Mouse (Mus musculus) small intestine, adult 2 months (tissue): Measurements from ENCODE around the gene Gm6377. TPM values are rescaled to one million over a fixed set of nuclear protein-coding genes. Genes with fewer than 3 reads are reported as not detected.

Experiments
- H3K27ac ChIP-seq: fragments of 200-500 bp; 2 replicates; pipeline ENCODE4 v1.5.1; 2012; ENCODE audit warnings: low read depth, low read length, control low read depth, inconsistent platforms; ENCODE audit not compliant: insufficient read depth
- H3K27me3 ChIP-seq: fragments of 200-500 bp; 2 replicates; pipeline ENCODE4 v1.6.1; 2012; ENCODE audit warnings: mild to moderate bottlenecking, moderate library complexity, low read length, inconsistent platforms; ENCODE audit not compliant: control insufficient read depth, insufficient read depth
- H3K36me3 ChIP-seq: fragments of 200-500 bp; 2 replicates; pipeline ENCODE4 v1.6.1; 2012; ENCODE audit warnings: mild to moderate bottlenecking, low read length, control low read depth, inconsistent platforms; ENCODE audit not compliant: control insufficient read depth, insufficient read depth
- H3K4me1 ChIP-seq: fragments of 200-500 bp; 2 replicates; pipeline ENCODE4 v1.6.1; 2012; ENCODE audit warnings: low read length, inconsistent platforms, mixed read lengths; ENCODE audit not compliant: control insufficient read depth, insufficient read depth, insufficient read length
- H3K4me3 ChIP-seq: fragments of 200-500 bp; 2 replicates; pipeline ENCODE4 v1.5.1; 2012; ENCODE audit warnings: low read depth, mild to moderate bottlenecking, control low read depth, inconsistent platforms, low read length, moderate library complexity
- CTCF ChIP-seq: fragments of 200-500 bp; IDR thresholded peaks from 2 replicates; pipeline ENCODE4 v1.5.1; 2012; ENCODE audit warnings: low read depth, mild to moderate bottlenecking, control low read depth, inconsistent platforms, low read length, moderate library complexity, mixed read lengths; ENCODE audit not compliant: insufficient replicate concordance, insufficient read length; ENCODE audit errors: extremely low read depth
- POLR2A ChIP-seq: fragments of 200-500 bp; IDR thresholded peaks from 2 replicates; pipeline ENCODE4 v1.6.1; 2012; ENCODE audit warnings: low read depth, mild to moderate bottlenecking, control low read depth, inconsistent platforms, low read length, moderate library complexity
- WGBS: fragments of 180-500 bp; shearing (Covaris S2); methylation state at CpG from one replicate; pipeline ENCODE4 v1.1.7; 2018; 5-methylcytosine and 5-hydroxymethylcytosine counted together
- polyA plus RNA-seq: library from polyadenylated mRNA; depleted of rRNA; stranded (reverse); fragments of >200 nt; gene quantifications from 2 replicates; pipeline ENCODE4 v1.2.3, GENCODE M21; 2012

The Gm6377 gene
- polyA plus RNA-seq, 1 experiment = not detected

DNA sequence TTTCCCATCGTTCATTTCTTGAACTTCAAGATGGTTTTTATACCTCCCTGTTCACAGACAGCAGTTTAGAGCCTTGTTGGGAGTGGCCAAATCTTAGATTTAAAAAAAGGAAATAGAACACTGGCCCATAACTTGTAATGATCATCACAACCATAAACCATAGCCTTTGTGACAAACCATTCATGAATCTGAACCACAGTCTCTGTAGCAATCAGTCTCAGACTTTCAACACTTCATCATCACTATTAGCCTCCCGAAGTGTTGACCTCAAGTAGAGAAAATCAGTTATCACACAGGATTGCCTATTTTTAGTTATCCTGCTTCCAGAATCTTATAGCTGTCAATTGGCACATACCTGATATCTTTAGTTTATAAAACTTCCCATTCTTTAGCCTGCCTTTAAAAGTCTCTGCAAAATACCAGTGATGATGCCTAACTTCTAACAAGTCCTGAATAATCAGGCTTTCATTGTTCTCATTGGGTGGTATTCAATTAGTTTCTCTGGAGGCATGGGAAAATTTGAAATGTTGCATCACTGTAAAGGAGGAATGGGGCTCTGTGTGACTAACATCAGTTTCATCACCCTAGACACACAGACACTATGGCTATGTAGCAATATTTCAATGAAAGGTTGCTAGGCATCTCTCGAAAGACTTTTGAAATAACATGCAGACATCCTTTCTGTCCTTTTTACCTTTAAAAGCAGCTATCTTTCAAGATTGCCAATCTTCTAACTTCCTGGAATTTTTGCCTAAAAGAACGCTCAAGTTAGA, 11.7 kb upstream of the Gm6377 start:
- no peaks in the 10 kb centered on the region for H3K27me3 ChIP-seq
- no peaks in the 10 kb centered on the region for H3K36me3 ChIP-seq
- no peak overlapping the region for H3K27ac ChIP-seq
- no peaks in the 10 kb centered on the region for H3K4me1 ChIP-seq
- TF ChIP-seq POLR2A (no peak), CTCF (no peak)
- no peak overlapping the region for H3K4me3 ChIP-seq
- 85% methylated on average over 4 of the region's 4 CpGs for WGBS

- H3K27ac ChIP-seq = no peak overlapping the region
- WGBS = 82% methylated on average over 4 of the region's 4 CpGs
- H3K4me3 ChIP-seq = no peak overlapping the region
- no peaks in the 10 kb centered on the region for H3K27me3 ChIP-seq
- no peaks in the 10 kb centered on the region for H3K36me3 ChIP-seq
- H3K4me1 ChIP-seq = no peaks in the 10 kb centered on the region
- TF ChIP-seq POLR2A = no peak
- no peak for TF ChIP-seq CTCF
Observed at GRCm38 (mm10) chrX:109189607-109190006, 6.9 kb upstream of the Gm6377 start.

DNA sequence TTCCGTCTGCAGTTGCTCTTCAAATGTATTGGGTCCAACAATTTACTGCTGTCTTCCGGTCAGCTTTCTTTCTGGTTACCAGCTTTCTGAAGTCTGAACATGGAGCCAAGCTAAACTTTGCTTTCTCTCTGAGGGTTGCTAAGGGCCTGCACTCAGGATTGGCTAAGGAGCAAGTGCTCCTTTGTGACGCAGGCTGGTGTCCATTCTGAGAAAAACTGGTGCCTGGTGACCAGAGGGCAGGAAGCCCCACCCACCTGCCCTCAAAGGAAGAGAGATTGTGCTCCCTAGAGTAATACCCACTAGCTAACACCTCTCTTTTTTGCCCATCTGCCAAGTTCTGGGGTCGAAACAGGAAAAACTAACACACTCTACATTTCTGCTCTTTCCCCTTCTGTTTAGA, 5.6 kb upstream of the Gm6377 start:
- WGBS = 60% methylated on average over 4 of the region's 4 CpGs
- Histone ChIP-seq H3K36me3 (no peaks in the 10 kb centered on the region), H3K27ac (peak overlapping the region; percentile 28; the same call in 1 of the 2 replicates), H3K4me3 (no peak overlapping the region), H3K27me3 (no peaks in the 10 kb centered on the region), H3K4me1 (no peaks in the 10 kb centered on the region)
- no peak for TF ChIP-seq CTCF
- no peak for TF ChIP-seq POLR2A

- TF ChIP-seq POLR2A = no peak
- TF ChIP-seq CTCF = no peak
- H3K4me3 ChIP-seq = no peak overlapping the region
- H3K27ac ChIP-seq = peak overlapping the region; percentile 28; the same call in 1 of the 2 replicates
- no peaks in the 10 kb centered on the region for H3K27me3 ChIP-seq
- 56% methylated on average over 4 of the region's 4 CpGs for WGBS
- no peaks in the 10 kb centered on the region for H3K4me1 ChIP-seq
- no peaks in the 10 kb centered on the region for H3K36me3 ChIP-seq
Observed at GRCm38 (mm10) chrX:109191436-109191835, 5.1 kb upstream of the Gm6377 start.

GRCm38 (mm10) chrX:109207843-109208242, 11.3 kb downstream of the Gm6377 start:
- Histone ChIP-seq H3K4me3 (no peak overlapping the region), H3K4me1 (no peaks in the 10 kb centered on the region), H3K27ac (no peak overlapping the region), H3K36me3 (no peaks in the 10 kb centered on the region), H3K27me3 (no peaks in the 10 kb centered on the region)
- TF ChIP-seq POLR2A (no peak), CTCF (no peak)

DNA sequence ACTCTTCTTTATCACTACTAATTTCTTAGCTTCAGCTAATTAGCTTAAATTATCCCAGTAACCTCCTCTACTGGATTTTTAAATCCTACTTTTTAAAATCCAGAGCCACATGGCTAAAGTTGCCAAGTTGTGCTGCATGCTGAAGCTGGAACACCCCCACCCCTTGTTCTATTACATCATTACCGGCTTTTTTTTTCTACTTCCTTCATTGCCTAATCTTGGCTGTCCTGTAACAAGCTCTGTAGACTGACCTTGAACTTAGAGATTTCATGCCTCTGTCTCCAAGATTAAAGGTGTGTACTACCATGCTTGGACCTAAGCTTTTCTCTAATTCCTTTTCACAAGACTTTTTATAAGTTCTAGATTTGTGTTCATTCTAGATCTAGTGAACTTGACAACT, 32.2 kb downstream of the Gm6377 start:
- no peaks in the 10 kb centered on the region for H3K36me3 ChIP-seq
- no peaks in the 10 kb centered on the region for H3K27me3 ChIP-seq
- no peak overlapping the region for H3K27ac ChIP-seq
- H3K4me3 ChIP-seq = no peak overlapping the region
- no peaks in the 10 kb centered on the region for H3K4me1 ChIP-seq
- TF ChIP-seq POLR2A (no peak), CTCF (no peak)
- 68% methylated on average over 1 of the region's 1 CpGs for WGBS

DNA sequence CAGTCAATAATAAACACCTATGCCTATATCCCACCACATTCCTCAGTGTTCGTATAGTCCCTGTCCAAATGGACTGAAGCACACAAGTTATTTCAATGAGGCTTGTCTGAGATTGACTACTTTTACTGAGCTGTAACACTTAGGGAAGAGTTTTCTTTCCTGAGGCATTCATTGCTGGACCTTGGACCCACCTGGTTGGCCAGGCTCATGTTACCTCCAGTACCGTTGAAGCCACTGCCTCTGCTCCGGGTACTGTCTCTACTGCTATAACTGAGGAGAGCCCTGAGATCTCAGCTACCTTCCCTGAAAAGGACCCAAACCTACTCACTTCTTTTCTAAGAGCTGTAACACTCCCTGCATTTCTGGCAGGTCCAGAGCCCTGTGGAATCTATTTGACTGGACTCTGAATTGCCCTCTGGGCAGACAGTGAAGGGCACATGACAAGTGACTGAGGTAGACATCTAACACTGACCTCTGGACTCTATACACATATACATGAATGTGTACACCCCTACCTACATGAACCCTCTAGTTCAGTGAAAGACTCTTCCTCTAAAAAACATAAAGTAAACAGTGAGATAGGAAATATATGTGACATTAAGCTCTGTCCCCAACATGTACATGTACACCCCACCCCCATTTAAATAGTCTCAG, 39.0 kb downstream of the Gm6377 start:
- H3K27me3 ChIP-seq = no peaks in the 10 kb centered on the region
- no peaks in the 10 kb centered on the region for H3K36me3 ChIP-seq
- H3K27ac ChIP-seq = no peak overlapping the region
- WGBS = 61% methylated on average over 3 of the region's 3 CpGs
- TF ChIP-seq POLR2A = no peak
- no peak for TF ChIP-seq CTCF
- H3K4me1 ChIP-seq = no peaks in the 10 kb centered on the region
- H3K4me3 ChIP-seq = no peak overlapping the region
